Mouse (Mus musculus) midbrain, embryonic 15.5 days (tissue): Measurements from ENCODE around the gene Ppm1j. TPM values are rescaled to one million over a fixed set of nuclear protein-coding genes. Genes with fewer than 3 reads are reported as not detected.

Experiments used
- ATAC-seq: fragments of 200-750 bp; cut with Nextera tagmentation; replicated peaks from 2 replicates; pipeline ENCODE4 v1.8.0; 2017; ENCODE audit warnings: moderate TSS enrichment
- H3K27ac ChIP-seq: fragments of 300-500 bp; sonication (generic); 2 replicates; pipeline ENCODE4 v1.5.1; 2015; ENCODE audit warnings: mild to moderate bottlenecking, inconsistent platforms
- H3K27me3 ChIP-seq: fragments of 300-500 bp; sonication (generic); replicated peaks from 2 replicates; pipeline ENCODE4 v1.6.1; 2015; ENCODE audit warnings: inconsistent platforms
- H3K36me3 ChIP-seq: fragments of 300-500 bp; sonication (generic); replicated peaks from 2 replicates; pipeline ENCODE4 v1.6.1; 2015; ENCODE audit warnings: inconsistent platforms
- H3K4me1 ChIP-seq: fragments of 300-500 bp; sonication (generic); 2 replicates; pipeline ENCODE4 v1.6.1; 2015; ENCODE audit warnings: inconsistent platforms
- H3K4me2 ChIP-seq: fragments of 300-500 bp; sonication (generic); 2 replicates; pipeline ENCODE4 v1.6.1; 2015; ENCODE audit warnings: inconsistent platforms, mild to moderate bottlenecking, moderate library complexity
- H3K4me3 ChIP-seq: fragments of 300-500 bp; sonication (generic); 2 replicates; pipeline ENCODE4 v1.5.1; 2015; ENCODE audit warnings: mild to moderate bottlenecking, inconsistent platforms
- H3K9ac ChIP-seq: fragments of 300-500 bp; sonication (generic); 2 replicates; pipeline ENCODE4 v1.6.1; 2015; ENCODE audit warnings: mild to moderate bottlenecking, inconsistent platforms
- H3K9me3 ChIP-seq: fragments of 300-500 bp; sonication (generic); 2 replicates; pipeline ENCODE4 v1.6.1; 2016; ENCODE audit warnings: inconsistent platforms
- WGBS: fragments of 180-500 bp; shearing (Covaris S2); methylation state at CpG from one replicate; pipeline ENCODE4 v1.1.7; 2015; ENCODE audit warnings: mixed read lengths; 5-methylcytosine and 5-hydroxymethylcytosine counted together
- polyA plus RNA-seq: library from polyadenylated mRNA; unstranded; fragments of >200 nt; fragmentation: Nextera tagmentation; extraction: Ambion mirVana; gene quantifications from 2 replicates; pipeline ENCODE4 v1.2.1, GENCODE M21; 2015

Gene Ppm1j
- polyA plus RNA-seq, 1 experiment from 2014 or later = 0.59 TPM

DNA sequence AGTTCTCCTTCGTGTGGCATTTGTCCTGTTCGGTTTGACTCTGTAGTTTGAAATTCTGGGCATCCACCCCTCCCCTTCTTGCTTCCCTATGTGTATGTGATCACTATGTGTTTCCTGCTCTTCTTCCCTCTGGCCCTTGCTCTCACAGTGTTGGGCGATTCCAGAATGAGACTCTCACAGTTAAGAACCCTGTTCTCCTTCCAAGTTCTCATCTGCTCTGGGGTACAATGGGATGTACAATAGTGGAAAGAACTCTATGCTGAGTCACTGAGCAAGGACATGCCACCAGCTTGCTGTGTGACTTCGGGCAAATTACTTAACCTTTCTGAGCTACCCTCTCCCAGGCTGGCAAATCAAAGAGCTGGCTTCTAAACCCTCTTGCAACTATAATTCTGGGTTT, 13.1 kb upstream of the Ppm1j start:
- Histone ChIP-seq H3K4me2 (no peak overlapping the region), H3K36me3 (no peaks in the 10 kb centered on the region), H3K27me3 (no peaks in the 10 kb centered on the region), H3K9ac (no peak overlapping the region), H3K27ac (no peak overlapping the region), H3K9me3 (no peaks in the 10 kb centered on the region), H3K4me3 (no peak overlapping the region), H3K4me1 (no peaks in the 10 kb centered on the region)
- 76% methylated on average over 4 of the region's 4 CpGs for WGBS
- no peak for ATAC-seq

DNA sequence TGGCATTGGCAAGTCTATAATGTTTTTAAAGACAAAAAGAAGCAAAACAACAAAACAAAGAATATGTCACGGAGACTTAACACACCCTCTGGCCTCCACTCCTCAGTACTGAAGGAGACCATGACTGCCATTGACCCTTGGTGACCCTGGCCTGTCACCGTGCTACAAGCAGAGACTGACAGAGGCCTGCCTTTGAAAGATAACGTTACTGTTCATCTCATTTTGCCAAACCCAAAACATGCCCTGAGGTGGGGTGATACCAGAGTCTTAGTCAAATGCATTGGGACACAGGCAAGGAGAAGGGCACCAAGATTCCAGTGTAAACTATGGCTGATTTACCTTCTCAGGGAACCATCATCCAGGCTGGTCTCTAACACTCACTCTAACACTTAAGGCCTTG, 11.7 kb upstream of the Ppm1j start:
- ATAC-seq = no peak
- no peak overlapping the region for H3K4me3 ChIP-seq
- no peak overlapping the region for H3K4me2 ChIP-seq
- H3K27ac ChIP-seq = no peak overlapping the region
- H3K9ac ChIP-seq = no peak overlapping the region
- whole genome bisulfite sequencing = 38% methylated on average over 3 of the region's 3 CpGs
- no peaks in the 10 kb centered on the region for H3K36me3 ChIP-seq
- H3K27me3 ChIP-seq = no peaks in the 10 kb centered on the region
- no peaks in the 10 kb centered on the region for H3K9me3 ChIP-seq
- no peaks in the 10 kb centered on the region for H3K4me1 ChIP-seq

DNA sequence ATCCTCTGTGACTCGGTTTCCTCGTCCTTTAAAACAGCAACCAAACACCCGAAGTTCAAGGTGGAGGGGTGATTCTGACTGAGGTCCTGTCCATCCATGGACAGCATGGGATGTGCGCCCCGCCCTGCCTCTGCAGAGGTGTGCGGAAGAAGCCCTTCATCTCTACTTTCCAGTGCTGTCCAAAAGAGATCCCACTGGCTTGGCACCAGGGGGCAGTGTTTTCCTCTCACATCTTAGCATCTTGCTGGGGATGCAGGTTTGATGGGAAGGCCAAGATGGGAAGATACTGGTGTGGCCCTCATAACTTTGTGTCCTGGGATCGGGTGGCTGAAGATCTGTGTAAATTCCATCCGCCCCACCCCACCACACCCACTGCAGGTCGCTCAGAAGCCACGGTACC, 10.8 kb upstream of the Ppm1j start:
- Histone ChIP-seq H3K9me3 (no peaks in the 10 kb centered on the region), H3K4me1 (no peaks in the 10 kb centered on the region), H3K4me2 (no peak overlapping the region), H3K4me3 (no peak overlapping the region), H3K9ac (no peak overlapping the region), H3K27me3 (no peaks in the 10 kb centered on the region), H3K36me3 (no peaks in the 10 kb centered on the region), H3K27ac (no peak overlapping the region)
- no peak for ATAC-seq
- 56% methylated on average over 10 of the region's 10 CpGs for WGBS

DNA sequence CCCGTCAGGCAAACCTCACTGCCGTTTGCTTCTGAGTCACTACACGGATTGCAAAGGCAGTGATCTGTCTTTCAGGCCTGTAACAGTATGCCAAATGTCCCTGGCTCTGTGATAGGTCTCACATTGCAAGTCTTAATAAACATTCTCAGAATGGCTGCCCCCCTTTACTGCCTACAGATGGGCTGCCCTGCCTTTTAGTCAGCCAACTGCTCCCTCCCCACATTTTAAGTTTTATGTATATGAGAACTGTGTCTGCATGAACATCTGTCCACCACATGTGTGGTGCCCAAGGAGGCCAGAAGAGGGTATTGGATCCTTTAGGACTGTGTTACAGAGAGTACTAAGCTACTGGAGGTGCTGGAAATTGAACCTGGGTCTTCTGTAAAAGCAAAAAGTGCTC, 9.9 kb upstream of the Ppm1j start:
- WGBS = 79% methylated on average over 3 of the region's 3 CpGs
- H3K9ac ChIP-seq = no peak overlapping the region
- H3K36me3 ChIP-seq = no peaks in the 10 kb centered on the region
- H3K27me3 ChIP-seq = peaks cover 4% of the 10 kb centered on the region
- H3K9me3 ChIP-seq = no peaks in the 10 kb centered on the region
- no peak overlapping the region for H3K4me2 ChIP-seq
- no peak for ATAC-seq
- H3K4me3 ChIP-seq = no peak overlapping the region
- H3K4me1 ChIP-seq = no peaks in the 10 kb centered on the region
- H3K27ac ChIP-seq = no peak overlapping the region

DNA sequence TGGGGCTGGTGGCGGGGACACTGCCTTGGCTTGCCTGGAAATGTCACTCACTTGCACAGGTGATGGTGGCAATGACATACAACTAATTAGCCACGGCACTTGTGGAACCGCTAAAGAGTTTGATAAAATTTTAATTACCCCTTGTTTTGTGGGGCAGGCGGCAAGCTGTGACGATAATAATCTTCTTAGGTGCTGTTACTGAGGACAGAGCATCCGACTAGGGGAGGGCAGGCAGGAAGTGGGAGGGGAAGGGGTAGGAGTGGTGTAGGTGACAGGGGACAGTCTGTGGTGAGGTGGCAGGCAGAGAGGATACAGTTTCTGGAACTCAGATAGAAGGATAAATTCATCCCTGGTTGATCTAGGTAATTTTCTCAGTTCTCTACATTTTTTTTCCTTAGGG, 9.4 kb upstream of the Ppm1j start:
- peaks cover 10% of the 10 kb centered on the region for H3K27me3 ChIP-seq

DNA sequence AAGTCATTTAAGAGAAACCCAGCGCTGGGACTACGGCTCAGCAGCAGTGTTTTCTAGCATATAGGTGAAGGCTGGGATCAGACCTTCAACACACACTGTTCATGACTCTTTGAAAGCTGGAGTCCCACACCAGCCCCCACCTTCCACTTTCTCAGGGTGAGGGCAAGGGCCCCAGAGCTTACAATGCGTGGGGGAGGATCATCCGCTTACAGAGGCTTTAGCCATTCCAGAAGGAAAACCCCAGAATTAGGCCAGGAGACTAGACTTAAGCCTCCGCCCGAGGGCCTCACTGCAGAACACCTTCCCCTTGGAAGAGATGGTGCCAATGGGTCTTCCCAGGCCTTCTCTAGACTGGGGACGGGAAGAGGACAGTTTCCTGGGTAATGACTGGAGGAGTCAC, 7.6 kb upstream of the Ppm1j start:
- Histone ChIP-seq H3K27me3 (peaks cover 28% of the 10 kb centered on the region), H3K4me1 (peaks cover 5% of the 10 kb centered on the region), H3K9ac (no peak overlapping the region), H3K4me3 (no peak overlapping the region), H3K4me2 (no peak overlapping the region), H3K27ac (no peak overlapping the region), H3K9me3 (no peaks in the 10 kb centered on the region), H3K36me3 (no peaks in the 10 kb centered on the region)
- 70% methylated on average over 7 of the region's 7 CpGs for WGBS
- no peak for ATAC-seq

More for the DNA sequence above, 9.4 kb upstream of the Ppm1j start:
- Histone ChIP-seq H3K4me1 (no peaks in the 10 kb centered on the region), H3K9me3 (no peaks in the 10 kb centered on the region), H3K9ac (no peak overlapping the region), H3K4me2 (no peak overlapping the region), H3K36me3 (no peaks in the 10 kb centered on the region), H3K27ac (no peak overlapping the region), H3K4me3 (no peak overlapping the region)
- ATAC-seq = no peak
- 64% methylated on average over 6 of the region's 6 CpGs for WGBS

DNA sequence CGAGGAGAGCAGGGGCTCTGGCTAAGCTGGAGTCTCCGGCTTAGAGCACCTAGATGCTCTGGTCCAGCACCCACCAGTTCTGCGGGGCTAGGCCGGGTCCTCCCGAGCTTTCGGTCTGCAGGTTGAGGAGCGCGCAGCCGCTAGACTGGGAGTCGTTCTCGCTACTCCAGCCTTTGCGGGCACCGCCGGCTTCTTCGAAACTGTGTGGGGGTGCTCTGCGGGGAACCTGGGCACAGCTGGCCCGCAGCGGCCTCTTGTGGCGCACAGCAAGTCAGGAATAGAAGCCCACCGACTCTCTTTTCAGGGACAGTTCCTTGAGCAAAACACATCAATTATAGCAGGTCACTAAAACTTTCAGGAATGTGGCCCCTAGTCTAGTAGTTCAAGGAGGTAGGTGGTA, 3.5 kb upstream of the Ppm1j start:
- H3K4me2 ChIP-seq = peak overlapping the region; percentile 70
- peak overlapping the region; percentile 33 for H3K9ac ChIP-seq
- H3K36me3 ChIP-seq = no peaks in the 10 kb centered on the region
- H3K9me3 ChIP-seq = no peaks in the 10 kb centered on the region
- H3K27me3 ChIP-seq = peaks cover 67% of the 10 kb centered on the region
- peak; percentile 37 for ATAC-seq
- H3K27ac ChIP-seq = no peak overlapping the region
- peaks cover 28% of the 10 kb centered on the region for H3K4me1 ChIP-seq
- peak overlapping the region; percentile 35 for H3K4me3 ChIP-seq
- WGBS = under 1% methylated on average over 20 of the region's 20 CpGs

DNA sequence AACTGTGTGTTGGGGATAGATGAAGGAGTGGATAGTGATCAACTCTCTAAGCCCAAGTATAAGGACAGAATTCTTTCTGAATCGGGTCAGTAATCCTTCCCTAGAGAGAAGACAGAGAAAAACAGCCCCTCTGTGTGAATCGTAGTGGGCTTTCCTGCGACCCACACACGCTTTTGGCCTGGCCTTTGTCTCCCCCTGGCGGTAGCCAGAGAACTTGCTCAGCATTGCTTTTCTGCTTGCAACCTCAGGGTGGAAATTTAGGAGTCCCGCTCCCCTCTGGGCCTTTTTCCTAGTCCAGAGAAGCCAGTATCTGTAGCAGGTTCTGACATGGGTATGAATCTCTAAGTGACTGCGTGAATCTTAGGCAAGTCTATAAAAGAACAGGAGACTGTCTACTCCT, 907 bp upstream of the Ppm1j start:
- Histone ChIP-seq H3K4me1 (peaks cover 28% of the 10 kb centered on the region), H3K27me3 (peaks cover 92% of the 10 kb centered on the region), H3K36me3 (no peaks in the 10 kb centered on the region), H3K9me3 (no peaks in the 10 kb centered on the region), H3K4me2 (no peak overlapping the region), H3K4me3 (no peak overlapping the region), H3K27ac (no peak overlapping the region), H3K9ac (no peak overlapping the region)
- WGBS = 1% methylated on average over 7 of the region's 7 CpGs
- ATAC-seq = no peak

DNA sequence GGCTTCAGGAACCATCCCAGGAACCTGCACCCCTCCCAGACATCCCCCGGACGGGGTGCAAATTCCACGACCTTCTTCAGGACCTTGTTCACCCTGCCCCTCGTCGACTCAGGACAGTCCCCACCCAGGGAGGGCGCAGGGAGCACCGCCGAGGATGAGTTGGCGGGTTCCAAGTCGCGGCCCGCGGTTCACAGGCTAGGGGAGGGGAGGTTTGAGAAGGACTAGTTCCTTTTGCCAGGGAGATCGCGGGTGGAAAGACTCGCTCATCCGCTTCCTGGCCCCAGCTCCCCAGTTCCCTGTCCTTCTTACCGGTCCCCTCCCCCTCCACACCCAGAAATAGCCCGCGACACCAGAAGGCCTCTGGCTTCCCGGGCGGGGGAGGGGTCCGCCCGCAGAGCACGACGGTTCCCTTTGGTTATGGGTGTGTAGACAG, 631 bp downstream of the Ppm1j start, which contains the start of gene Fam19a3:
Gene Fam19a3, minus strand, starts transcription at position 370 of the 433 bp plus-strand sequence.
- Histone ChIP-seq H3K4me2 (peak within 1 kb of the TSS; percentile 79), H3K36me3 (no peaks in the 10 kb centered on the region), H3K9me3 (no peaks in the 10 kb centered on the region), H3K27me3 (peaks cover 82% of the 10 kb centered on the region), H3K9ac (0 out of 2 replicates have a peak within 1 kb of the TSS, but pooled peaks have one; percentile 11), H3K4me1 (peaks cover 28% of the 10 kb centered on the region), H3K4me3 (peak within 1 kb of the TSS; percentile 39), H3K27ac (no peak within 1 kb of the TSS)
- under 1% methylated on average over 26 of the region's 26 CpGs for WGBS
- 0 out of 2 replicates have a peak, but pooled peaks have one; percentile 18 for ATAC-seq

DNA sequence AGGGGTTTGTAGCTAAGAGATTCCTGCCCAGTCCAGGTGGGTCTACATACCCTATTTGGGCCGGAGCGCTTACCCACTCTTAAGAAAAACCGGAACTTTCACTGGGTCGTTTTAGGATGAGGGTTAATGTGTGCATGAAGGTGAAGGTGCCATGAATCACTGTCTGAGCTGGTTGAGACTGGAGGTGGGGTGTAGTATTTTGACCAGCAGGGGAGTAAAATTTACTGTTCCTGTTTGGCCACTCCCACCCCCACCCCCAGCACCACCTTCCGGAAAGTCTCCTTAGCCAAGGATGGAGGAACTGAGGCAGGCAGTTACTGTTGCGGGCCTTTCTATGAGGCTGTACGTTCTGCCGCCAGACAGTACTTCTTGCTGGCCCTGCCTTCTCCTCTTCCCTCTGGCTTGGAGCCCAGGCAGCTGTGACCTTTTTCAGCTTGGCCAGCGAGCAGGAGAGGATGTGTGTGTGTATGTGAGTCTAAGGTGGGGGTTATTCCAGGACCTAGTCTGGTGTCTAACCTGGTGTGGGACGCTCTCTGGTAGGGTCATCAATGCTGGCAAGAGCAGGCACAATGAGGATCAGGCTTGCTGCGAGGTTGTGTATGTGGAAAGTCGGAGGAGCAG, 1.3 kb downstream of the Ppm1j start:
- no peak overlapping the region for H3K9ac ChIP-seq
- no peak overlapping the region for H3K27ac ChIP-seq
- no peaks in the 10 kb centered on the region for H3K9me3 ChIP-seq
- WGBS = 16% methylated on average over 12 of the region's 12 CpGs
- H3K4me2 ChIP-seq = peak overlapping the region; percentile 79; the same call in 1 of the 2 replicates
- H3K4me1 ChIP-seq = peaks cover 25% of the 10 kb centered on the region
- H3K4me3 ChIP-seq = no peak overlapping the region
- H3K27me3 ChIP-seq = peaks cover 75% of the 10 kb centered on the region
- 0 out of 2 replicates have a peak, but pooled peaks have one; percentile 3 for ATAC-seq
- no peaks in the 10 kb centered on the region for H3K36me3 ChIP-seq

DNA sequence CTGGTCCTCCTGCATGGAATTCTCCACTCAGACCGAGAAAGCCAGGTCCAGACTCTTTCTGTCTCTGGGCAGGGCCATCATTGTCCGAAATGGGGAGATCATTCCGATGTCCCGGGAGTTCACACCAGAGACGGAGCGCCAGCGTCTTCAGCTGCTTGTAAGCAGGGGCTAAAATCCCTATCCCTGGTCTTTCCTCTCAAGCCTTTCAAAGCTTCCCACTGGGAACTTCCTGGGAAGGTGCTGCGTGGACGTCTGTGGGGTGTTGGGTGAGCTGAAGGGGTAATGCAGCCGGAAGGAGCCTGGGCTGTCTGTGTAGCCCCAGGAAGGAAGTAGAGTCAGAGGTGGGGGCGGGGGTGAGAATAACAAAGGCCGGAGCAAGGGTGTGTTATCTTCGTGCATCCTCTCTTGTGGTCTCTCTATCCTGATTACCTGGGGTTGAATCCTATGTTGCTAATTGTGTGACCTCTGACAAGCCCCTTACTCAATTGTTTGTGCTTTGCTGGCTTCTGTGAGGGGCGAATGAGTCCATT, 3.2 kb downstream of the Ppm1j start:
- H3K4me3 ChIP-seq = no peak overlapping the region
- H3K27ac ChIP-seq = no peak overlapping the region
- 41% methylated on average over 14 of the region's 14 CpGs for WGBS
- H3K4me1 ChIP-seq = peaks cover 31% of the 10 kb centered on the region
- H3K4me2 ChIP-seq = no peak overlapping the region
- ATAC-seq = no peak
- H3K36me3 ChIP-seq = no peaks in the 10 kb centered on the region
- H3K9me3 ChIP-seq = no peaks in the 10 kb centered on the region
- H3K27me3 ChIP-seq = peaks cover 70% of the 10 kb centered on the region
- H3K9ac ChIP-seq = no peak overlapping the region

DNA sequence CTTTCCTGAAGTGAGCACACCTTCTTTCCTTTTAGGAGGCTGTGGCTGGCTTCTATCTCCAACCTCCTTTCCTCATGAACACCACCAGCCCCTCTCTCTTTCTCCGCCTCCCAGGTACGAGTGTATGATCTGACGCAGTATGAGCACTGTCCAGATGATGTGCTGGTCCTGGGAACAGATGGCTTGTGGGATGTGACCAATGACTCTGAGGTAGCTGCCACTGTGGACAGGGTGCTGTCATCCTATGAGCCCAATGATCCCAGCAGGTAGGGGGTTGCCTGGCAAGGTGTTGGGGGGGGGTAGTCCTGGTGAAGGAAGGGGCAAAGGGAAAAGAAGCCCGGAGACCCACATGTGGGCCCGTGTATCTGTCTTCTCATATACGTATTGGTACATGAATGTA, 4.4 kb downstream of the Ppm1j start:
- no peaks in the 10 kb centered on the region for H3K36me3 ChIP-seq
- peaks cover 29% of the 10 kb centered on the region for H3K4me1 ChIP-seq
- no peaks in the 10 kb centered on the region for H3K9me3 ChIP-seq
- ATAC-seq = no peak
- peaks cover 66% of the 10 kb centered on the region for H3K27me3 ChIP-seq
- no peak overlapping the region for H3K27ac ChIP-seq
- H3K4me3 ChIP-seq = no peak overlapping the region
- no peak overlapping the region for H3K9ac ChIP-seq
- WGBS = 94% methylated on average over 6 of the region's 6 CpGs
- no peak overlapping the region for H3K4me2 ChIP-seq

DNA sequence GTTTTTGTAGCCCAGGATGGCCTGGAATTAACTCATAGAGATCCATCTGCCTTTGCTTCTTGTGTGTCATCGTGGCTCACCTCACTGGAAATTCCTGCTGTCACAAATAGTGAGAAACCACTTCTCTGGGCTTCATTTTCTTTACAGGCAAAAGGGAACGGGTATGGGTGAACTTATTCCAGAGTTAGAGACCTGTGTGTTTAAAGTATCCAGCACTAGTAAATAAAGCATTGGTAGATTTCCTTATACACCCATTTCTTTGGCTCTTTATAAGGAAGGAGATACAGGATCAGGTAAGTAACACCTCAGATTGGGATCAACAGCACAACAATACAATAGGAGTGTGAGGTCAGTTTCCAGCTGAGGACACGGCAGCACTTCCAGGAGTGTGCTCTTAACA, 7.2 kb downstream of the Ppm1j start, which contains the start of gene Rhoc:
Gene Rhoc, plus strand, starts transcription at position 301 of the 400 bp plus-strand sequence.
- peaks cover 39% of the 10 kb centered on the region for H3K27me3 ChIP-seq
- no peaks in the 10 kb centered on the region for H3K36me3 ChIP-seq
- WGBS = 42% methylated on average over 3 of the region's 3 CpGs
- no peak within 1 kb of the TSS for H3K27ac ChIP-seq
- ATAC-seq = peak; percentile 4; the same call in 1 of the 2 replicates
- H3K9ac ChIP-seq = peak within 1 kb of the TSS; percentile 46
- peak within 1 kb of the TSS; percentile 52 for H3K4me3 ChIP-seq
- H3K4me2 ChIP-seq = peak within 1 kb of the TSS; percentile 97
- H3K4me1 ChIP-seq = peaks cover 9% of the 10 kb centered on the region
- no peaks in the 10 kb centered on the region for H3K9me3 ChIP-seq
